In genomic region chr4:122954680-122955411, GRCm38 (mm10) we compare ENCODE assay signal across 8 mouse cellular contexts. TPM values are rescaled to one million over a fixed set of nuclear protein-coding genes. Genes with fewer than 3 reads are reported as not detected.
DNase-seq lines count a peak whose midpoint lies in the region; ATAC-seq and TF ChIP-seq lines count a peak whose summit lies in the region.

No protein-coding gene starts in this region.

- H3K27me3 ChIP-seq in heart, embryonic 10.5 days (ENCODE audit: insufficient read depth, poor library complexity, severe bottlenecking), result peaks cover 57% of the 10 kb centered on the region
- 0 out of 2 replicates have a peak, but pooled peaks cover 6% of the 10 kb centered on the region for H3K27me3 ChIP-seq in intestine, embryonic 14.5 days (replicated peaks; ENCODE audit: control insufficient read depth, insufficient read depth, low read length)
- H3K27me3 ChIP-seq in midbrain, embryonic 12.5 days, result peaks cover under 1% of the 10 kb centered on the region; the same call in 1 of the 2 replicates

- H3K36me3 ChIP-seq in heart, embryonic 10.5 days, result no peaks in the 10 kb centered on the region
- no peaks in the 10 kb centered on the region for H3K36me3 ChIP-seq in intestine, embryonic 14.5 days (ENCODE audit: control insufficient read depth, insufficient read depth, low read length)
- peaks cover 41% of the 10 kb centered on the region for H3K36me3 ChIP-seq in midbrain, embryonic 12.5 days

- intact Hi-C loops in left cerebral cortex, postnatal 25 days (cut with DNase I), result no loop called here

- no peak overlapping the region for H3K9ac ChIP-seq in intestine, embryonic 14.5 days (ENCODE audit: low read length)
- H3K9ac ChIP-seq in midbrain, embryonic 12.5 days (replicated peaks), result no peak overlapping the region; the same call in 1 of the 2 replicates

- peak; percentile 71 for ATAC-seq in intestine, embryonic 14.5 days (replicated peaks; ENCODE audit: low FRiP score, low TSS enrichment, low read depth)
- peak; percentile 53; the same call in 1 of the 2 replicates for ATAC-seq in midbrain, embryonic 12.5 days (ENCODE audit: low FRiP score, low read depth)

- peaks cover 14% of the 10 kb centered on the region for H3K4me1 ChIP-seq in heart, embryonic 10.5 days
- H3K4me1 ChIP-seq in cortical plate, adult 2 months (ENCODE audit: control insufficient read depth, insufficient read depth, low read length), result peaks cover 5% of the 10 kb centered on the region
- H3K4me1 ChIP-seq in intestine, embryonic 14.5 days (replicated peaks; ENCODE audit: control insufficient read depth, insufficient read depth, low read length), result peaks cover 9% of the 10 kb centered on the region
- H3K4me1 ChIP-seq in midbrain, embryonic 12.5 days, result peaks cover 29% of the 10 kb centered on the region

- TF ChIP-seq POLR2A in cortical plate, adult 2 months (IDR thresholded peaks at IDR 0.05; ENCODE audit: extremely low read depth, insufficient read depth, low read length), result no peak

- peak overlapping the region; percentile 49 for H3K4me3 ChIP-seq in heart, embryonic 10.5 days
- 0 out of 2 replicates have a peak overlapping the region, but pooled peaks have one; percentile 6 for H3K4me3 ChIP-seq in cortical plate, adult 2 months (ENCODE audit: insufficient read depth, low read length)
- no peak overlapping the region for H3K4me3 ChIP-seq in intestine, embryonic 14.5 days (ENCODE audit: low read depth, low read length)
- peak overlapping the region; percentile 28 for H3K4me3 ChIP-seq in midbrain, embryonic 12.5 days

- DNase-seq in heart, embryonic 10.5 days (ENCODE audit: low spot score), result no peak
- DNase-seq in heart, adult 18-20 months, result no peak
- DNase-seq in intestine, embryonic 14.5 days (ENCODE audit: low spot score), result no peak
- no peak for DNase-seq in embryo, embryonic 11 days
- no peak for DNase-seq in gastrocnemius, adult 18-20 months (ENCODE audit: low spot score)
- DNase-seq in left cerebral cortex, postnatal 25 days (ENCODE audit: low spot score in 2 of 2), result no peak

- no peak for TF ChIP-seq CTCF in cortical plate, adult 2 months (IDR thresholded peaks at IDR 0.05; ENCODE audit: extremely low read depth, insufficient read depth, low read length)

- peak overlapping the region; percentile 86 for H3K27ac ChIP-seq in heart, embryonic 10.5 days
- H3K27ac ChIP-seq in cortical plate, adult 2 months (ENCODE audit: insufficient read depth, low read length), result peak overlapping the region; percentile 47
- H3K27ac ChIP-seq in intestine, embryonic 14.5 days (ENCODE audit: low read depth), result peak overlapping the region; percentile 40
- H3K27ac ChIP-seq in midbrain, embryonic 12.5 days (replicated peaks), result peak overlapping the region; percentile 75

- WGBS in heart, embryonic 10.5 days, result 60% methylated on average over 5 of the region's 5 CpGs
- 57% methylated on average over 5 of the region's 5 CpGs for WGBS in intestine, embryonic 14.5 days
- 66% methylated on average over 5 of the region's 5 CpGs for whole genome bisulfite sequencing in midbrain, embryonic 12.5 days

- peak overlapping the region; percentile 45 for H3K4me2 ChIP-seq in intestine, embryonic 14.5 days (ENCODE audit: low read length)
- peak overlapping the region; percentile 49 for H3K4me2 ChIP-seq in midbrain, embryonic 12.5 days (replicated peaks)

- H3K9me3 ChIP-seq in heart, embryonic 10.5 days, result no peaks in the 10 kb centered on the region
- H3K9me3 ChIP-seq in intestine, embryonic 14.5 days (ENCODE audit: control insufficient read depth, low read length), result no peaks in the 10 kb centered on the region
- H3K9me3 ChIP-seq in midbrain, embryonic 12.5 days, result no peaks in the 10 kb centered on the region

RNA-seq across cellular contexts. Expression of gene Mfsd2a, which starts 6.1 kb away (rescaled TPM):
- 1.6 and 2.0 TPM in 2 replicates for polyA plus RNA-seq in heart, embryonic 10.5 days (2016; fragmentation: Nextera tagmentation; extraction: Ambion mirVana)
- total RNA-seq in heart, adult 18-20 months (2021), result 1 to 10 TPM in 1 of 2 experiments, not detected in 1; 2.8 TPM
- polyA plus RNA-seq in cortical plate, adult 2 months (2012; rRNA removed), result 36.1 and 37.3 TPM in 2 replicates
- 2.1 TPM in 2 replicates for polyA plus RNA-seq in intestine, embryonic 14.5 days (2014; fragmentation: Nextera tagmentation; extraction: Ambion mirVana)
- 25.7 TPM in 2 replicates for polyA plus RNA-seq in midbrain, embryonic 12.5 days (2016; fragmentation: Nextera tagmentation; extraction: Ambion mirVana)
- total RNA-seq in gastrocnemius, adult 18-20 months (2021), result under 1 TPM; 0.39 to 0.81 TPM
- total RNA-seq in left cerebral cortex, postnatal 25 days (2021), result 10 to 100 TPM; 37.4 to 43.5 TPM

RNA-seq across cellular contexts. Expression of gene Mycl, which starts 40.6 kb away (rescaled TPM):
- 2.5 and 8.6 TPM in 2 replicates for polyA plus RNA-seq in heart, embryonic 10.5 days (2016; fragmentation: Nextera tagmentation; extraction: Ambion mirVana)
- under 1 TPM; 0.25 to 0.87 TPM for total RNA-seq in heart, adult 18-20 months (2021)
- 8.4 and 10.1 TPM in 2 replicates for polyA plus RNA-seq in cortical plate, adult 2 months (2012; rRNA removed)
- polyA plus RNA-seq in intestine, embryonic 14.5 days (2014; fragmentation: Nextera tagmentation; extraction: Ambion mirVana), result 14.0 and 15.1 TPM in 2 replicates
- 130 and 140 TPM in 2 replicates for polyA plus RNA-seq in midbrain, embryonic 12.5 days (2016; fragmentation: Nextera tagmentation; extraction: Ambion mirVana)
- under 1 TPM; 0.12 to 0.64 TPM for total RNA-seq in gastrocnemius, adult 18-20 months (2021)
- total RNA-seq in left cerebral cortex, postnatal 25 days (2021), result 10 to 100 TPM; 11.0 to 14.2 TPM
